Mouse (Mus musculus) layer of hippocampus, postnatal 36 days (tissue): Measurements from ENCODE around the gene Mtfmt. TPM values are rescaled to one million over a fixed set of nuclear protein-coding genes. Genes with fewer than 3 reads are reported as not detected.

Source experiments
- DNase-seq, 2 experiments: peaks; one replicate each; pipeline ENCODE4 v3.0.0; 2022
- total RNA-seq, 2 experiments: library from RNA; stranded (reverse); gene quantifications; 2 replicates each; pipeline ENCODE4 v1.2.3; 2021

Gene Mtfmt
- 10 to 100 TPM; 17.9 to 20.2 TPM for total RNA-seq

DNA sequence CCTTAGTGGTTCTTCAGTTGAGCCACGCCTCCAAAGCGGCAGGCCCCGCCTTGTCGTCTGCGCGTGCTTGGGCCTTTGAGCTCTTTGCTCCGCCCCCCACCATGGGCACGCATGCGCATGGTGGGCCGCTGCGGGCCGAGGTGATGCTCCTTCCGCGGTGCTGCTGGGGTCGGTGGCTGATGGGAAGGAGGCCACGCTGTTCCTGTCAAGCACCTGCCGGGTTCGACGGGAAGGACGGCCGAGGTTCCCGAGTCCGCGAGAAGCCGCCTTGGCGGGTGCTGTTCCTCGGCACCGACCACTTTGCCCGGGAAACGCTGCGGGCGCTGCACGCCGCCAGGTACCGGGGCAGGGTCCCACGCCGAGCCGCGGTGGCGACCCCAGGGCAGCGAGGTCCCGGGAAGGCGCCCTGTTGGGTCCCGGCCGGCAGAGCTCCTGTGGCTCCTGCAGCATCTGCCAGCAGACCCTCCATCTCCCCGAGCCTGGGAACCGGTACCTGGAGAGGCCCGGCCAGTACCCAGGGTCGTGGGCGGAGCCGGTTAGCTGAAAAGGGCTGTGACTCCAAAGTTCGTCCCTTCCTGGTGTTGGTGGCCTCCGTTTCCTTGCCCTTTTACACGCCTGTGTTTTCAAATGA lies at the start of gene Mtfmt:
Gene Mtfmt (plus strand): TSS at position 112 of the 631 bp plus-strand sequence.
- DNase-seq: peak; percentile 88 to 90

- no peak for DNase-seq
These were observed 49.0 kb upstream of the Mtfmt start for GRCm38 (mm10) chr9:65386373-65387140.

DNA sequence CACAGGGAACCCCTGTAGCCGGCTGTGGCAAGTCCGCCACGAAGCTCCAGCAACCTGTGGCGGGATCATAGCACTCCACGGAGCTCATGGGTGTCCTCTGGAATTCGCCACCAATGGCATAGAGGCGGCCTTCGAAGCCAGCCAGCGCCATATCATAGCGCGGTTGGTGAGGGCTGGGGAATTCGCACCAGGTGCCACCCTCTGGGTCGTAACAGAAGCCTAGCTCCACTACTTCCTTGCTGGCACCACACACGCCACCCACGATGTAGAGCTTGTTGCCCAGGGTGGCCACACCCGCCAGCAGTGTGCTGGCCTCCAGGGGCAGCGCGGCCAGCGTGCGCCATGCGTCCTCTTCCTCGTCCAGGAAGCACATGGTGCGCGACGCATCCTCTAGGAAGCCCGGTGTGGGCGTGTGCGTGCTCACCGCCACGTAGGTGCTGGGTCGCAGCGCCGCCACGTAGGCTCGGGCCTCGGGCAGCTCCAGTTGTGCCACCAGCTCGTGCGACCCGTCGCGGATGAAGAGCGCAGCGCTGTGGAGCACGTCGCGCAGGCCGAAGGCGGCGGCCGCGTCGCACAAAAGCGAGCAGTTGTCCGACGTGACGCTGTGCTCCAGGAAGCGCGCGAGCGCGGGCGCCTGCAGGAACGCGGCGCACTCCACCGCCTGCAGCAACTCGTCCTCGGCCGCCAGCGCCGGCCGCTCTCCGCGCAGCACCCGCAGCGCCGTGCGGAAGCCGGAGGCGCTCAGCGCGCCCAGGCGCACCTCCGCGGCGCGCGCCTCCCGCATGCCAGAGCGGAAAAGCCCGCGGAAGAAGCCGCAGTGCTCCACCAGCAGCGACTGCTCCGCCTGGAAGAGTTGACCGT lies 44.6 kb upstream of the Mtfmt start:
- DNase-seq: no peak

- no peak for DNase-seq
These were observed 44.0 kb upstream of the Mtfmt start, which contains the start of gene Kbtbd13 for GRCm38 (mm10) chr9:65391613-65391964. Gene Kbtbd13, minus strand, starts transcription at chr9:65391652.

DNA sequence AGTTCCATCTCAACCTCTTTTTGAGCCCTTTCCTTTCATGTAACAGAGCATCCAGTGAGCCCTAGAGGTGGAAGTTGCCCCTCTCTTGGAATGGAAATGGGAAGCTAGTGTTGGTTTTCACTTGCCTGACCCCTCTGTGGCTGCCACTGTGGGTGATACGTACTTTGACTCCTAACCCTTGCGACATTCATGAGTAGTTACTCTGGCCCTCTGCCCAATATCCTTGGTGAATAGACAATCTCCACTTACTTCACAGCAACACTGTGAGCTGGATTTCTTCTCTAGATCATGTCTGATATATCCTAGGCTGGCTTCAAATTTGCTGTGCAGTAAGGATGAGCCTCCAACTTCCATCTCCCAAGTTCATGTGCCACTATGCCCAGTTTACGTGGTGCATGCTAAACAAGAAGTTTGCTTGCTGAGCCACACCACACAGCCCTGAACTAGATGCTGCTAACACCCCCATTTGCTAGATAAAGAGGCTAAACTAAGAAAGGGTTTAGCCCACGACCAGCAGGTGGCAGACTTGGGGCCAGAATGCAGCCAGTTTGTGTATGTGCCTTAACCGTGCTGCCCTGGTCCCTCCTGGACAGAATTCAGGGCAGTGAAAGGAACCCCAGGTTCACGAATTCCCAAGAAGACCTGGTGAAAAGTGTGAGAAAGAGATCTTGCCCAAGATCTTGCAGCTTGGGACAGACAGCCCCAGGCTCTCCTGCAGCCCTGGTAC lies 42.8 kb upstream of the Mtfmt start:
- DNase-seq: peak; percentile 45 to 50

- no peak for DNase-seq
These were observed 42.0 kb upstream of the Mtfmt start for GRCm38 (mm10) chr9:65393606-65394005.

DNA sequence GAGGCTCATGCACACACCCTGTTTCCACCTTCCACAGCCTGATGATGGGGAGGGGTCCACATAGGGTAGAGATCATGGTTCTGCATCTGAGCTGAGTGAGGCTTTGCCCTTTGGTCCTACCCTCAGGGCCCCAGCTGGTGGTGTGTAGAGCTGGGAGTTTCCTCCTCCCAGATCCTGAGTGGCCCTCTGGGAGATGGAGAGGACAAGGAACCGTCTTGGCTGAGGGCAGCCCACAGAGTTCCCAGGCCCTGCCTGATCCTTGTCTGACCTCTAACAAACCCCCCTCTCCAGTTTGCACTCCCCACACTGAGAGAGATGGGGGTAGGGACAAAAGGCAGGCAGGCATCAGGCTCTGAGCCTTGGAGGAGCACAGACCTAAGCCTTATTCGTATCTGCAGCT lies 41.2 kb upstream of the Mtfmt start:
- DNase-seq: no peak

DNA sequence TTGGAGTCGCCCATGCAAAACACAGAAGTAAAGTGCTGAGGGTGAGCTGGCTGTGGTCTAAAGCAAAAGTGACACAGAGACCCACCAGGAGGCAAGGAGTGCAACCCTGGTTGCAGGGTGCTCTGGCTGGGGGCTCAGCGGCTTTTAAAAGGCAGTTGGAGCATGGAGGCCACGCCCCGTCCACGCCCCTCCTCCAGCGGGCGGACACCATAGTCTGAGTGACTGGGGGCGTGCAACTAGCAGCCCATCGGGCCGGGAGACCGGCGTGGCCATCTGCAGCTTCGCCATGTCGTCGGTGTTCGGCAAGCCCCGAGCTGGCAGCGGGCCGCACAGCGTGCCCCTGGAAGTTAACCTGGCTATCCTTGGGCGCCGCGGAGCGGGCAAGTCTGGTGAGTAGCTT lies 37.3 kb upstream of the Mtfmt start, which contains the start of gene Rasl12:
Gene Rasl12 (plus strand): TSS at position 228 of the 400 bp plus-strand sequence.
- DNase-seq: peak; percentile 38 to 52

DNA sequence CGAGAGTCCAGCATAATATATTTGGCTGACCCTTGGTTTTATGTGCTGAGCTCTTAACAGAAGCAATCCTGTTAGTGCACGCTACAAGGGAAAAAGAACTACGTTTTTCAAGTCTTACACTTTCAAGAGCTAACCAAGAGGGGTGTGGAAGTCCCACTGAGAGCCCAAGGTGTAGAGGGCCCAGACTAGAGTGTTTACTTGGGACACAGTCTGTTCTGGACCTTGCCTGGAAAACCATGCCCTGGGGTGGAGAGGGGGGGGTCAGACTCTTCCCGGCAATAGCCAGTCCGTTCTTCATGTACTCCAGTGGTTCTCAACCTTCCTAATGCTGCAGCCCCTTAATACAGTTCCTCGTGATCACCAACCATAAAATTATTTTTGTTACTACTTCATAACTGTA lies 35.6 kb upstream of the Mtfmt start:
- no peak for DNase-seq

DNA sequence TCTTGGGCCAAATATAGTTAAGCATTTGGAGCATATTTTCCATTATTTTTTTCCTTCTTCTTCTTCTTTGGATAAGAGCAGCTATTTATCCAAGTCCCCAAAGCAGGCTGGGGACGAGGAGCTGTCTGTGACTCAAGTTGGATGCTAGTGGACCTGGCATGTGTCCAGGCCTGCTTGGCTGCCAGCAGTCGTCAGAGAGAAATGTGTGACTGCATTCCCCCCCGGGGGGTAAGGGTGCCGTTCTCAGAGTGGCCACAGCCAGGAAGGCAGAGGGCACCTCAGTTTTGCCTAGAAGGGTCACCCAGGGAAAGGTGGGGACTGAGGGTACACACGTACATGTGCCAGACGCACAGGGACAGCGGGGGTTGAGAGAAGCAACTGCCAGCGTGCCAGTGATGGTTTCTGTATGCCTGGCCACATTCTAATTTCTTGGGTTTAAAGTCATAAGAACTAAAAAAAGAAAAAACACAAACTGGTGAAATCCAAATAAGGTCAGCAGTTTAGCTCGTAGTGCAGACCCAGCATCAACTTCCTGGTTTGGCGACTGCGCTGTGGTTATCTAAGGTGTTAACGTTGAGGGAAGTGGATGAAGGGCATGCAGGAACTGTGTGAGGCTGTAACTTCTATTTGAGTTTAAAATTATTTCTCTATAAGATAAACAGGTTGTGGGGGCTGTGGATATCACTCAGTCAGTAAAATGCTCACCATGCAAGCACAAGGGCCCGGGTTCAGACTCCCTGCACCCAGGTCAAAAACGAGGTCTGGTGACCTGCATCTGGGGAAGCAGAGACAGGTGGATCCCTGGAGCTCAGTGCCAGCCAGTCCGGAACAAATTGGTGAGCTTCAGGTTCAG lies 31.0 kb upstream of the Mtfmt start:
- peak; percentile 62 to 73 for DNase-seq

DNA sequence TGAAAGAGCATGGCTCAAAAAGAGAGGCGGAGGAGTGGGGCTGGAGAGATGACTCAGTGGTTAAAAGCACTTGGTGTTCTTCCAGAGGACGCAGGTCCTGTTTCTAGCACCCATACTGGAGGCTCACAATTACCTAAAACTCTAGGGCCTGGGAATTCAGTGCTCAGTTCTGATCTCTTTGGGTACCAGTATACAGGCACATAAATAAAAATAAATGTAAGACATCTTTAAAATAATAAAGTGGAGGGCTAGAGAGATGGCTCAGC lies 30.5 kb upstream of the Mtfmt start:
- DNase-seq: no peak

DNA sequence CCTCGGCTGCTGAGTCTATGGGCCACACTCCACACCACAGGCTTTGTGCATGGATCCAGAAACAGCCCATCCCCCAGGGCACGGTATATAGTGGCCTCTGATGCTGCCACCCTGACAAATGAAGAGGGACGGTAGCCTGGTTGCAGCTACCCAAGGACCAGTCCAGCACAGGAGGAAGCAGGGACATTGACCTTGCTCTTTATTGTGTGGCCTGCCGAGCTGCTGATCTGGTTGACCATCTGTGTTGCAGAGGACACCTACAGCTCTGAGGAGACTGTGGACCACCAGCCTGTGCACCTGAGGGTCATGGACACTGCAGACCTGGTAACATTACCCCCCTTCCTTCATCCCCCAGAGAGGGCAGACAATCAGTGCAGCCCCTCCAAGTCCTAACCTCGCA lies 28.3 kb upstream of the Mtfmt start:
- no peak for DNase-seq

DNA sequence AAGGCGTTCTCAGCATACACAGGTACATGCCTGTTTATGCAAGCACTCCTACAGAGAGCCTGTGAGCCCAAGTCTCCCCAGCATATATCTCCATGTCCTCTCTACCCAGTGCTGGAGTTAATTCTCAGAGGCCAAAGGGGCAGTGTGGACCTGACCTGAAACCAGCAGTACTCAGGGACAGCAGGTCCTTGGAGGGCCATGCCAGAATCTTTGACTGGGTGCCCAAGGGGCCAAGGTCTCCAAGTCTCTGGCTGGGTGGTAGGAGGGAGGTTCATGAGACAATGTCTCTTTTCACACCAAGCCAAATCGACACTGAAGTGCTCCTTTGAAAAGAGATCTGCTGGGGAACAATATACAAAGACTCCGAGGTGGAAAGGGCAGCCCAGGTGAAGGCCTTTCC lies 27.7 kb upstream of the Mtfmt start:
- no peak for DNase-seq

DNA sequence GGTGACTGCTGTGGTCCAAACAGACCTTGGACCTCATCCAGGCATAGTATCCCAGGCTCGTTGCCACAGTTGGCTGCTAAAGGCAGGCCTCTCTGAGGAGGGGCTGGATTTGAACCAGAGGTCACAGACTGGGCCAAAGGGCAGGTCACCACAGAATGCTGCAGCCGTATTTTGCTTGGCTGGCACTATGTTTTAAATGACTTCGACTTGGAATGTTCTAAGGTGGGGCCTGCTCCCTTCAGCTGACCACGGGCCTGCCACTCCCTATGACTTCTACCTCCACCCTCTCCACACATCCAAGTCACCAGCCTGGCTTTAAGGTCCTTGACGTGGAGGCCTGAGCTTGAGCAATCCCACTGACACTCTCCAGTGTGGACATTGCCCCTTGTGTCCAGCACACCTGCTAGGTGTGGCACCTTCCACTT lies 26.7 kb upstream of the Mtfmt start:
- no peak for DNase-seq

- DNase-seq: no peak
These were observed 25.2 kb upstream of the Mtfmt start for GRCm38 (mm10) chr9:65410378-65410777.

DNA sequence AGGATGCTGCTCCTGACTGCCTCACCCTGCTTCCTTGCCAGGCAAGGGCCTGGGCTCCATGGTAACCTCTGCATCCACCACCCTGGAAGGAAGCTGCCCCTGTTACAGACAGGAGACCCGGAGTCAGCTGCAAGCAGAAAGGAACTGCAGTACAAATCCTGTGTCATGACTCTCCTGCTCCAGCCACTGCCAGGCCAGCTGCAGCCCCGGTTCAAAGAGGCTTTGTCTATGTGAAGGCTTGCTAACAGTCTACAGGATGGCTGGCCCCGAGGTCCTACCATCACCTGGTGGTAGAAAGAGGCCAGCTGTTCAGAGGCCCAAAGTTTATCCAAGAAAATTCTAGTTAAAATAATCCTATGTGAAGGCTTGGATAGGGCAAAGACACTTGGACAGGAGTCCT lies 24.3 kb upstream of the Mtfmt start:
- no peak for DNase-seq

GRCm38 (mm10) chr9:65417738-65418137 lies 17.8 kb upstream of the Mtfmt start:
- DNase-seq: no peak

DNA sequence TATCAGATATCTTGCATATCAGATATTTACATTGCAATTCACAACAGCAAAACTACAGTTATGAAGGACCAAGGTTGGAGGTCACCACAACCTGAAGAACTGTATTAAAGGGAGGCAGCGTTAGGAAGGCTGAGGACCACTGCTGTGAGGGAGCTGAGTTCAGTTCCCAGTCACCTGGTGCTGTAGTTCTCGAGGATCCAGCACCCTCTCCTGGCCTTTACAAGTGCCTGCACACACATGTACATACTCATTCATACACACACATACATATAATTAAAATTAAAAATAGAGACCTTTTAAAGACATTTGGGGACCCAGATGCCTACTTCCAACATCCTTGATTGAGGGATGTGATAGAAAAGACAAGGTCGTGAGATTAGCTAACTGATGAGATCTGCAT lies 15.9 kb upstream of the Mtfmt start:
- DNase-seq: no peak

DNA sequence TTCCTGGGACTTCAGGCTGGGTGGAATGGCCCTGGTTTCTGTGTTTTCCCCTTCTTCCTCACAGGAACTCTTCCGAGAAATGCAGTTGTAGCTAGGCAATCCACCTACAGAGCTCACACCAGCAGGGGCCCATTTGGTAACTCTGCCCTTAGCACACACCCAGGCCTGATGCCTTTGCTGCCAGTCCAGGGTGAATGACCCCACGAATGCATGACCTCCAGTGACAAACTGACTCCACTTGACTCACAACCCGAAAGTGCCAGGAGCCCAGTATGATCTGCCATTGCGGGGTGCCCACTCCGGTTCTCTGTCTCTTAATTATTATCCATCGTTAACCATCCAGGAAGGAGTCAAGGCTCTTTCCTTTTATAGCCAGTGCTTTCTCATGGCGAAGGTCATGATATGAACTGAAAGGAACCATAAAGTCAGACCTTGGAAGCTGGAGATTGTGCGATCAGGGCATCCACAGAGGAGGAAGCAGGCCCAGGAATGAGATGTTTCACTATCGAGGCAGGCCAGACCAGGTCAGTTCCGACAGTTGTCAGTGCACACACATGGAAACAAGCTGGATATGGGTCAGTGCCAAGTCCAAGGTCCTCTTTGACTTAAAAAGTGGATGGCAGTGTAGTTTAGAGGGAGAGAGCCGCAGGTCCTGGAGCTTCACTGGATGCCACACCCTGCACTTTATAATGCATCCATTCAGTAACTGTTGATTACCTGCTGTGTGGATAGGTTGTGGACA lies 12.7 kb upstream of the Mtfmt start, which contains the start of gene Slc51b:
Gene Slc51b (minus strand): TSS at position 196 of the 742 bp plus-strand sequence.
- DNase-seq: no peak

DNA sequence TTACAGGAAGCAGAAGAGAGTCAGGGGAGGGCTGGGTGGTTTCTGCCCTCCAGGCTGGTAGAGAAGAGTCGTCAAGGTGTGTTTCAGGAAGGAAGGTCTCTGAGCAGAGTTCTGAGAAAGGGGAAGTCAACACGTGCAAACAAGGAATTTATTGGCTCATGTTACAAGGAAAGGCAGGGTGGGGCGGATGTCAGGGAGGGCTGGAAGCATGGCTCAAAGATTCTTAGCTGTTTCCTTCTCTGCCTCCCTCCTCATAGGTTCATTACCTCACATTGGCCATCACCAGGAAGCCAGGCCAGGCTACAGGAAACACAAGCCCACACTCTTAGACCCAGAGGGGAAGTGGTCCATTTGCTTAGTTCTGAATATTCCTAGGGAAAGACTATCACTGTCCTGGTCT lies 11.2 kb upstream of the Mtfmt start:
- no peak for DNase-seq

DNA sequence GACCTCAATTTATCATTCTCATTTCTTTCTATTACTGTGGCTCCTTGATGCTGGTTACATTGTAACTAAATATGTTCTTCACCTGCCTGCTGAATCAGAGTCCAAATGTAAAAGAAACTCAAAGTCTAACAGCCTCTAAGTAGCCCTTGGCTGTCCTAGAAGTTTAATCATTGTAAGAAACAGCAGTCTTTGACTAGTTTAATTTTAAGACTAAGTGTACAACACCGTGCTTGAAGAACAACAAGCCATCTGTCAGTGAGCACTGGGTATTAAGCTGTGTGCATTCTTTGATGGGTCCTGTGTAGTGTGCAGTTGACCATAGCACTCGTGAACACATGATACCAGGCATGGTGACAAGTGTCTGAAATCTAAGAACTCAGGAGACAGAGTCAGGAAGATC lies 8.1 kb upstream of the Mtfmt start:
- no peak for DNase-seq
